Mouse (Mus musculus) G1E (cell line): ENCODE results near the gene Vdr. TPM values are rescaled to one million over a fixed set of nuclear protein-coding genes. Genes with fewer than 3 reads are reported as not detected.

Experiments used
- ATAC-seq: 2 replicates; pipeline ENCODE4 v1.8.0; 2016; ENCODE audit warnings: mild to moderate bottlenecking; ENCODE audit not compliant: insufficient number of reproducible peaks, poor library complexity, low FRiP score, severe bottlenecking; ENCODE audit errors: extremely low read depth
- DNase-seq: peaks from one replicate; pipeline ENCODE4 v3.0.0; 2012; ENCODE audit warnings: low spot score
- H3K27me3 ChIP-seq: 2 replicates; pipeline ENCODE4 v1.6.1; 2012; ENCODE audit warnings: mild to moderate bottlenecking, low read length, inconsistent platforms; ENCODE audit not compliant: insufficient read depth
- H3K36me3 ChIP-seq: replicated peaks from 2 replicates; pipeline ENCODE3; 2012; ENCODE audit warnings: mild to moderate bottlenecking, inconsistent platforms
- H3K4me1 ChIP-seq: 2 replicates; pipeline ENCODE4 v1.6.1; 2012; ENCODE audit warnings: low read depth, low read length, inconsistent platforms, mixed read lengths; ENCODE audit not compliant: insufficient read depth
- H3K4me3 ChIP-seq: 2 replicates; pipeline ENCODE4 v1.5.1; 2012; ENCODE audit warnings: low read depth, mild to moderate bottlenecking, inconsistent platforms, low read length, moderate library complexity, mixed read lengths
- H3K9me3 ChIP-seq: replicated peaks from 2 replicates; pipeline ENCODE4 v1.6.1; 2012; ENCODE audit warnings: inconsistent platforms
- CTCF ChIP-seq: IDR thresholded peaks from 2 replicates; pipeline ENCODE4 v1.5.1; 2012; ENCODE audit warnings: low read depth, low read length, inconsistent platforms, mixed read lengths
- GATA1 ChIP-seq: IDR thresholded peaks from 2 replicates; pipeline ENCODE4 v1.6.1; 2012; ENCODE audit warnings: borderline replicate concordance, low read length, inconsistent platforms, mixed read lengths
- GATA2 ChIP-seq: IDR thresholded peaks from 2 replicates; pipeline ENCODE4 v1.6.1; 2012; ENCODE audit warnings: low read depth, low read length, inconsistent platforms, borderline replicate concordance
- POLR2AphosphoS5 ChIP-seq: IDR thresholded peaks from 2 replicates; pipeline ENCODE4 v1.6.1; 2012; ENCODE audit warnings: low read depth, low read length, inconsistent platforms; ENCODE audit not compliant: insufficient replicate concordance
- TAL1 ChIP-seq: conservative IDR thresholded peaks from 2 replicates; pipeline ENCODE4 v1.6.1; 2012; ENCODE audit warnings: low read depth, low read length, inconsistent platforms, mixed read lengths
- polyA plus RNA-seq: library from polyadenylated mRNA; stranded (reverse); fragments of >175 nt; gene quantifications from 2 replicates; pipeline ENCODE4 v1.2.3, GENCODE M21; 2012
- total RNA-seq, 2 experiments: library from RNA; stranded (forward) in 1 of 2; stranded (reverse) in 1 of 2; fragments of 200-1000 nt in 1 of 2; fragments of >200 nt in 1 of 2; fragmentation: Nextera tagmentation in 1 of 2; gene quantifications; 2 replicates each; pipeline ENCODE4 v1.2.3; 2014 to 2017

Vdr gene
- total and polyA plus RNA-seq, 3 experiments: 0.09 to 0.45 (median 0.33) TPM

DNA sequence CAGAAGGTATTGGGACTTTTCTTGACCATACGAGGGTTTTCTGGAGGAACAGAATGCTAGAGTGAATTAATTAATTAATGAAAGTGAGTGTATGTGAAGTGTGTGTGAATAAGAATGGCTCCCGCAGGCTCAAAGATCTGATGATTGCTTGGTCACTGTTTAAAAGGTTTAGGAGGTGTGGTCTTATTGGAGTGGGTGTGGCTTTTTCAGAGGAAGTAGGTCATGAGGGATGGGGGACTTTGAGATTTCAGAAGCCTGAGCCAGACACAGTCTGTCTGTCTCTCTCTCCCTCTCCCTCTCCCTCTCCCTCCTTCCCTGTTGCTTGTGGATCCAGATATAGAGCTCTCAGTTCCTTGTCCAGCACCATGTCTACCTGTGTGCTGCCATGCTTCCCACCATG, 30.9 kb upstream of the Vdr start:
- Histone ChIP-seq H3K4me1 (no peaks in the 10 kb centered on the region), H3K36me3 (no peaks in the 10 kb centered on the region), H3K9me3 (no peaks in the 10 kb centered on the region), H3K27me3 (peaks cover 16% of the 10 kb centered on the region; the same call in 1 of the 2 replicates), H3K4me3 (no peak overlapping the region)
- DNase-seq (no peak), ATAC-seq (no peak)
- TF ChIP-seq POLR2AphosphoS5 (no peak), CTCF (no peak), TAL1 (no peak), GATA1 (no peak), GATA2 (no peak)

DNA sequence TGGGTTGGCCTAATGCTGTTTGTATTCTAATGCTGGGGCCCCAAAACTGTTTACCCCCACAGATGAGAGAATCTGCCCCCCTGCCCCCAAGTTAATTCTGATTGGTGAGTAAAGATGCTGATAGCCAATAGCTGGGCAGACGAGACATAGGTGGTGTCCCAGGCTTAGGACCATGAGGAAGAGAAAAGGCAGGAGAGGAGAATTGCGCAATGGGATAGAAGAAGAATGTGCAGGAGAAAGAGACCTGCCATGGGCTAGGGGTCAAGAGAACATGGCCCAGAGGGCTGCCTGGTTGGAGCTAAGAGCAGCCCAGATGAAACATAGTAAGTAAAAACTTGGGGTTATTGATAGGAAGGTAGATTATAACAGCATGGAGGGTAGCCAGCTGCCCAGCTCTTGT, 29.7 kb upstream of the Vdr start:
- no peaks in the 10 kb centered on the region for H3K9me3 ChIP-seq
- TF ChIP-seq GATA1: no peak
- no peak for TF ChIP-seq TAL1
- no peak for TF ChIP-seq GATA2
- no peak for TF ChIP-seq POLR2AphosphoS5
- TF ChIP-seq CTCF: no peak
- no peak overlapping the region for H3K4me3 ChIP-seq
- H3K4me1 ChIP-seq: no peaks in the 10 kb centered on the region
- peaks cover 14% of the 10 kb centered on the region; the same call in 1 of the 2 replicates for H3K27me3 ChIP-seq
- DNase-seq: no peak
- no peak for ATAC-seq
- H3K36me3 ChIP-seq: no peaks in the 10 kb centered on the region

DNA sequence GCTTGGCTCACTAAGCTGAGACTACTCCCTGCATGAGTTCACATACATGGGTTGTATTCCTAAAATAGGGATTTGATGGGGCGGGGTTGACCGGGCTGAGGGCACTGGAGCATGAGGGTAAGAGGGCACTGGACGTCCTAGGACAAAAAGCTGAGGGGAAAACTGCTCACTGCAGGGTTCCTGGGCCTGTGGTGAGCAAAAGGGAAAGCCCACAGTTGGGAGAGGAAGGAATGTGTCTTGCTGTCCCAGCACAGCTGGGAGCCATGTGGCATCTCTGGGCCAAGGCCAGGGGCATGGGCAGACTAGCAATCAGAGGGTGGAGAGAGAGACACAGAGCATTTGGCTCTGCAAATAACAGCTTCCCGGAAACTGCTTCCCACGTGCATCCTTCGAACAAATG, 28.1 kb upstream of the Vdr start:
- H3K27me3 ChIP-seq: peaks cover 12% of the 10 kb centered on the region
- no peak overlapping the region for H3K4me3 ChIP-seq
- TF ChIP-seq POLR2AphosphoS5 (no peak), GATA1 (no peak), TAL1 (no peak), GATA2 (no peak), CTCF (no peak)
- ATAC-seq: no peak
- no peaks in the 10 kb centered on the region for H3K4me1 ChIP-seq
- no peaks in the 10 kb centered on the region for H3K36me3 ChIP-seq
- no peak for DNase-seq
- no peaks in the 10 kb centered on the region for H3K9me3 ChIP-seq

DNA sequence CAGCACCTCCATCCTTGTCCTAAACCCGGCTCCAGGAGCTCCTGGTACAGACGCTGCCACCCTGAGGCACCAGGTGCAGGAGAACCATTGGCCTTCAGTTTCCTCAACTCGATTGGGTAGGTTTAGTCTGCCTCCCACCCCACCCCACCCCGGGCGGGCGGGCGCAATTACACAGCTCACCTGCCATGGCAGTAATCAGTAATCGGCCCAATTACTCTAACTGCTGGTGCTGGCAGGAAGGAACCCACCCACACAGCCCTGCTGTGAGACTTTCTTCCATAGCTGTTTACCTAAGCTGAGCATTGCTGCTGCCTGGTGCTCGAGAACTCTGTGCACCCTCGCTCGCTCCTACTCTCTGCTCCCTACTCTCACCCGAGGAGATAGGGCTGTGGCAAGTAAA, 22.0 kb upstream of the Vdr start:
- Histone ChIP-seq H3K4me1 (no peaks in the 10 kb centered on the region), H3K36me3 (no peaks in the 10 kb centered on the region), H3K9me3 (no peaks in the 10 kb centered on the region), H3K27me3 (peaks cover 17% of the 10 kb centered on the region), H3K4me3 (no peak overlapping the region)
- no peak for DNase-seq
- ATAC-seq: no peak
- TF ChIP-seq GATA1: no peak
- TF ChIP-seq TAL1: no peak
- TF ChIP-seq POLR2AphosphoS5: no peak
- no peak for TF ChIP-seq GATA2
- no peak for TF ChIP-seq CTCF

DNA sequence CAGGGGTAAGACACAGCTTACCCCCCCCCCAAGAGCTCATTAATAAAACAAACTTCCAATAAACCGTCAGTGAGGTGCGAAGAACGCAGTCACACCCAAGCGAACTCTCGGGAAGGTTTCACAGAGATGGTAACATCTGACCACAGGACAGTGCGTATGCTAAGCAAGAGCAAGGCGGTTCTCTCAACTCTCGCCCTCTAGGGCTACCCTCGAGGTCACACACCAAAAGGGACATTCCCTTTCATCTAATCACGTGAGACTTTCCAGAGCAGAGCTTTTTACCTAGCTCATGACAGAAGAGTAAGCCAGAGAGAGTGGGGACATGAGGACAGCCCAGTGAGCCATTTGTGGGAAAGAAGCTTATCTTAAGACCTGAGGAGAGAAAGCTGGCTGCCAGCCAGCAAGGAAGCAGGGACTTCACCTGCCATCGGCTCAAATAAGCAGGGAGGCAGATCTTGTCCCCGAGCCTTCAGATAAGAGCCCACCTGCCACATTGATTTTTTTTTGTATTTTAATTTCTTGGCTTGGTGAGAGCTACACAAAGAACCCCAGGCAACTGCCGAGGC, 18.9 kb upstream of the Vdr start:
- H3K27me3 ChIP-seq: peaks cover 15% of the 10 kb centered on the region
- ATAC-seq (no peak), DNase-seq (no peak)
- no peak overlapping the region for H3K4me3 ChIP-seq
- no peaks in the 10 kb centered on the region for H3K36me3 ChIP-seq
- H3K9me3 ChIP-seq: no peaks in the 10 kb centered on the region
- no peaks in the 10 kb centered on the region for H3K4me1 ChIP-seq
- TF ChIP-seq CTCF (no peak), GATA2 (no peak), POLR2AphosphoS5 (no peak), TAL1 (no peak), GATA1 (no peak)

DNA sequence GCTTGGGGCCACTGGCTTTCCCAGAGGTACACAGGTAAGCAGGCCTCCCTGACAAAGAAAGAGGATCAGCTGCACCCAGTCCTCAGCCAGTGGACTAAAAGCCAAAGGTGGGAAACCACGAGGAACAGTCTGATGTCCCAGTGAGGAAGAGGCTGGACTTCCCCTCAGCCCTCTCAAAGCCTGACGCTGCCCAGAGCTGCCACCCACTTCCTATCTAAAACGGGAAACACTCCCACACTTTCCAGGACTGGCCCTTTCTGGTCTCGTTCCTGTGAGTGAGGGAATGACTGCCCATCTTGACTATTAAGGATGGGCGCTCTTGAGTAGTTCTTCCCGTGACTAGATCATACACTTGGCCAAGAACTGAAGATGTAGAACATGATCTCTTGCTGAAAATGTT, 17.4 kb upstream of the Vdr start:
- no peaks in the 10 kb centered on the region for H3K4me1 ChIP-seq
- no peaks in the 10 kb centered on the region for H3K9me3 ChIP-seq
- no peak overlapping the region for H3K4me3 ChIP-seq
- DNase-seq (no peak), ATAC-seq (no peak)
- no peaks in the 10 kb centered on the region for H3K36me3 ChIP-seq
- no peak for TF ChIP-seq GATA1
- TF ChIP-seq CTCF: no peak
- TF ChIP-seq POLR2AphosphoS5: no peak
- no peak for TF ChIP-seq GATA2
- no peak for TF ChIP-seq TAL1
- peaks cover 15% of the 10 kb centered on the region for H3K27me3 ChIP-seq
